Mouse (Mus musculus): ENCODE measurements around the gene Rd3. TPM values are rescaled to one million over a fixed set of nuclear protein-coding genes. Genes with fewer than 3 reads are reported as not detected.

Rd3 gene
- total and polyA plus RNA-seq, 3 experiments: 0.25 to 0.47 (median 0.44) TPM

- dilution Hi-C loops (cut with MboI; ENCODE audit: extremely low pct_ligation_motif_present, extremely low pct_unique_long_range_greater_than_20kb, low sequenced_read_pairs): no loop called here
- in situ Hi-C loops (cut with MboI; ENCODE audit: low pct_ligation_motif_present, low pct_unique_long_range_greater_than_20kb, low sequenced_read_pairs): no loop called here
- DNase-seq (ENCODE audit: extremely low read depth): no peak
- H3K27me3 ChIP-seq (replicated peaks): no peaks in the 10 kb centered on the region
- no peak for TF ChIP-seq KAT2A (IDR thresholded peaks at IDR 0.05; ENCODE audit: insufficient replicate concordance, low read length)
- TF ChIP-seq IRF4 (IDR thresholded peaks at IDR 0.05; ENCODE audit: low read depth, low read length): no peak
- TF ChIP-seq MXI1 (IDR thresholded peaks at IDR 0.05; ENCODE audit: low read depth, low read length): no peak
- H3K79me2 ChIP-seq (replicated peaks; ENCODE audit: control insufficient read depth, extremely low read depth, insufficient read depth, poor library complexity, severe bottlenecking): no peaks in the 10 kb centered on the region
- no peak overlapping the region for H3K9ac ChIP-seq (ENCODE audit: insufficient read depth, low read depth)
- peaks cover 18 to 47% of the 10 kb centered on the region in 2 experiments for H3K4me1 ChIP-seq (ENCODE audit: control insufficient read depth in 1 of 2, insufficient read depth in 2 of 2)
- no peaks in the 10 kb centered on the region for H3K36me3 ChIP-seq (replicated peaks in 1 of 2; ENCODE audit: control insufficient read depth in 1 of 2, insufficient read depth in 1 of 2, low read length in 1 of 2)
- H3K27ac ChIP-seq (ENCODE audit: insufficient read depth, low read depth): no peak overlapping the region
- no peaks in the 10 kb centered on the region for H3K9me3 ChIP-seq (replicated peaks; ENCODE audit: low read length)
- no peak overlapping the region for H3K4me3 ChIP-seq (replicated peaks in 1 of 3; ENCODE audit: low read depth in 2 of 3, low read length in 2 of 3, poor library complexity in 1 of 3)
- H3K4me2 ChIP-seq (ENCODE audit: insufficient read depth, low read depth, poor library complexity, severe bottlenecking): no peak overlapping the region
Measured at GRCm38 (mm10) chr1:191946261-191946660, 30.9 kb upstream of the Rd3 start.

GRCm38 (mm10) chr1:191946835-191947234 is 30.3 kb upstream of the Rd3 start:
- Histone ChIP-seq H3K4me2 (ENCODE audit: insufficient read depth, low read depth, poor library complexity, severe bottlenecking) (no peak overlapping the region), H3K36me3 (replicated peaks in 1 of 2; ENCODE audit: control insufficient read depth in 1 of 2, insufficient read depth in 1 of 2, low read length in 1 of 2) (no peaks in the 10 kb centered on the region), H3K9me3 (replicated peaks; ENCODE audit: low read length) (no peaks in the 10 kb centered on the region), H3K27ac (ENCODE audit: insufficient read depth, low read depth) (no peak overlapping the region), H3K9ac (ENCODE audit: insufficient read depth, low read depth) (no peak overlapping the region), H3K79me2 (replicated peaks; ENCODE audit: control insufficient read depth, extremely low read depth, insufficient read depth, poor library complexity, severe bottlenecking) (no peaks in the 10 kb centered on the region), H3K27me3 (replicated peaks) (no peaks in the 10 kb centered on the region), H3K4me3 (replicated peaks in 1 of 3; ENCODE audit: low read depth in 2 of 3, low read length in 2 of 3, poor library complexity in 1 of 3) (no peak overlapping the region), H3K4me1 (ENCODE audit: control insufficient read depth in 1 of 2, insufficient read depth in 2 of 2) (peaks cover 18 to 47% of the 10 kb centered on the region in 2 experiments)
- DNase-seq (ENCODE audit: extremely low read depth): no peak
- dilution Hi-C loops (cut with MboI; ENCODE audit: extremely low pct_ligation_motif_present, extremely low pct_unique_long_range_greater_than_20kb, low sequenced_read_pairs): no loop called here
- in situ Hi-C loops (cut with MboI; ENCODE audit: low pct_ligation_motif_present, low pct_unique_long_range_greater_than_20kb, low sequenced_read_pairs): no loop called here
- TF ChIP-seq IRF4 (IDR thresholded peaks at IDR 0.05; ENCODE audit: low read depth, low read length) (no peak), JUND (conservative IDR thresholded peaks at IDR 0.05; ENCODE audit: low read depth, low read length) (no peak), NELFE (IDR thresholded peaks at IDR 0.05; ENCODE audit: low read depth, low read length) (no peak), MEF2A (IDR thresholded peaks at IDR 0.05; ENCODE audit: borderline replicate concordance, low read depth, low read length) (no peak), HCFC1 (IDR thresholded peaks at IDR 0.05; ENCODE audit: low read depth, low read length) (no peak), GABPA (IDR thresholded peaks at IDR 0.05; ENCODE audit: insufficient replicate concordance, low read depth, low read length) (no peak), ZMIZ1 (IDR thresholded peaks at IDR 0.05; ENCODE audit: low read depth, low read length) (no peak), RAD21 (IDR thresholded peaks at IDR 0.05; ENCODE audit: low read depth, low read length) (no peak), UBTF (IDR thresholded peaks at IDR 0.05; ENCODE audit: low read depth, low read length) (no peak), CTCF (conservative IDR thresholded peaks at IDR 0.05 in 1 of 2, IDR thresholded peaks at IDR 0.05 in 1 of 2; ENCODE audit: low read depth in 2 of 2, low read length in 2 of 2) (no peak), CHD2 (IDR thresholded peaks at IDR 0.05; ENCODE audit: low read length) (no peak), MAX (IDR thresholded peaks at IDR 0.05; ENCODE audit: low read length) (no peak), MAZ (IDR thresholded peaks at IDR 0.05; ENCODE audit: low read depth, low read length) (no peak), E2F4 (IDR thresholded peaks at IDR 0.05; ENCODE audit: insufficient replicate concordance, low read depth, low read length) (no peak), ZC3H11A (IDR thresholded peaks at IDR 0.05; ENCODE audit: low read depth, low read length) (no peak), USF1 (IDR thresholded peaks at IDR 0.05; ENCODE audit: low read depth, low read length) (no peak), ZNF384 (IDR thresholded peaks at IDR 0.05; ENCODE audit: low read depth, low read length) (no peak), KAT2A (IDR thresholded peaks at IDR 0.05; ENCODE audit: insufficient replicate concordance, low read length) (no peak), MXI1 (IDR thresholded peaks at IDR 0.05; ENCODE audit: low read depth, low read length) (no peak)

Measured in CH12.LX (cell line).